Mouse (Mus musculus) MEL (cell line): ENCODE measurements around the gene Bsn. TPM values are rescaled to one million over a fixed set of nuclear protein-coding genes. Genes with fewer than 3 reads are reported as not detected.

Experiments
- DNase-seq: peaks from one replicate; pipeline ENCODE4 v3.0.0; 2011; ENCODE audit warnings: low read depth, low spot score
- H3K27ac ChIP-seq: 2 replicates; pipeline ENCODE4 v1.5.1; 2012; ENCODE audit warnings: low read depth, mild to moderate bottlenecking, control low read depth, low read length, moderate library complexity; ENCODE audit not compliant: control insufficient read depth
- H3K27me3 ChIP-seq, 2 experiments: fragments of 150-350 bp in 1 of 2; sonication (generic) in 1 of 2; 2 replicates each; pipeline ENCODE4 v1.6.1; 2012; ENCODE audit warnings: low read length in 2 of 2, mild to moderate bottlenecking in 2 of 2, improper control_type of control experiment in 1 of 2, moderate library complexity in 1 of 2; ENCODE audit not compliant: insufficient read depth in 2 of 2, control insufficient read depth in 1 of 2
- H3K36me3 ChIP-seq, 2 experiments: 2 replicates each; pipeline ENCODE4 v1.6.1; 2012 to 2014; ENCODE audit warnings: low read length in 2 of 2, improper control_type of control experiment in 1 of 2, inconsistent platforms in 1 of 2, mild to moderate bottlenecking in 1 of 2; ENCODE audit not compliant: insufficient read depth in 2 of 2, control insufficient read depth in 1 of 2
- H3K4me1 ChIP-seq, 2 experiments: fragments of 150-350 bp in 1 of 2; sonication (generic) in 1 of 2; 2 replicates each; pipeline ENCODE4 v1.6.1; 2012; ENCODE audit warnings: low read length in 2 of 2, improper control_type of control experiment in 1 of 2, mild to moderate bottlenecking in 1 of 2; ENCODE audit not compliant: insufficient read depth in 2 of 2, control insufficient read depth in 1 of 2
- H3K4me3 ChIP-seq, 2 experiments: fragments of 150-350 bp in 1 of 2; sonication (generic) in 1 of 2; 2 replicates each; pipeline ENCODE4 v1.5.1; 2012; ENCODE audit warnings: low read depth in 2 of 2, low read length in 2 of 2, mild to moderate bottlenecking in 2 of 2, moderate library complexity in 2 of 2, control low read depth in 1 of 2, improper control_type of control experiment in 1 of 2; ENCODE audit not compliant: control insufficient read depth in 1 of 2, insufficient read depth in 1 of 2
- H3K79me2 ChIP-seq: 2 replicates; pipeline ENCODE4 v1.6.1; 2012; ENCODE audit warnings: mild to moderate bottlenecking, low read length, moderate library complexity; ENCODE audit not compliant: control insufficient read depth, poor library complexity, insufficient read depth
- H3K9ac ChIP-seq: 2 replicates; pipeline ENCODE4 v1.6.1; 2012; ENCODE audit warnings: low read depth, mild to moderate bottlenecking, control low read depth, low read length, moderate library complexity; ENCODE audit not compliant: control insufficient read depth, poor library complexity, severe bottlenecking
- H3K9me3 ChIP-seq: fragments of 150-350 bp; sonication (generic); replicated peaks from 2 replicates; pipeline ENCODE4 v1.6.1; 2012; ENCODE audit warnings: mild to moderate bottlenecking, low read length, improper control_type of control experiment, moderate library complexity; ENCODE audit not compliant: insufficient read depth
- BHLHE40 ChIP-seq: IDR thresholded peaks from 2 replicates; pipeline ENCODE4 v1.6.1; 2012; ENCODE audit warnings: low read depth, mild to moderate bottlenecking, inconsistent platforms, low read length, improper control_type of control experiment, borderline replicate concordance
- CHD2 ChIP-seq: IDR thresholded peaks from 2 replicates; pipeline ENCODE4 v1.6.1; 2011; ENCODE audit warnings: low read length, improper control_type of control experiment
- E2F4 ChIP-seq: IDR thresholded peaks from 2 replicates; pipeline ENCODE4 v1.6.1; 2011; ENCODE audit warnings: low read depth, low read length, improper control_type of control experiment, borderline replicate concordance
- ELF1 ChIP-seq: IDR thresholded peaks from 2 replicates; pipeline ENCODE4 v1.6.1; 2014; ENCODE audit warnings: low read depth, mild to moderate bottlenecking, inconsistent platforms, low read length, improper control_type of control experiment, moderate library complexity
- EP300 ChIP-seq, 2 experiments: IDR thresholded peaks; 2 replicates each; pipeline ENCODE4 v1.6.1; 2011; ENCODE audit warnings: improper control_type of control experiment in 2 of 2, low read length in 2 of 2, low read depth in 1 of 2, mild to moderate bottlenecking in 1 of 2
- MAFK ChIP-seq: IDR thresholded peaks from 2 replicates; pipeline ENCODE4 v1.6.1; 2011; ENCODE audit warnings: low read depth, mild to moderate bottlenecking, low read length, improper control_type of control experiment, borderline replicate concordance
- MXI1 ChIP-seq: IDR thresholded peaks from 2 replicates; pipeline ENCODE4 v1.6.1; 2011; ENCODE audit warnings: mild to moderate bottlenecking, low read depth, low read length, improper control_type of control experiment
- RAD21 ChIP-seq: IDR thresholded peaks from 2 replicates; pipeline ENCODE4 v1.6.1; 2011; ENCODE audit warnings: mild to moderate bottlenecking, low read depth, low read length, improper control_type of control experiment
- TAL1 ChIP-seq: IDR thresholded peaks from 2 replicates; pipeline ENCODE4 v1.6.1; 2012; ENCODE audit warnings: mild to moderate bottlenecking, inconsistent platforms, low read length, moderate library complexity, mixed read lengths
- TCF12 ChIP-seq: IDR thresholded peaks from 2 replicates; pipeline ENCODE4 v1.6.1; 2014; ENCODE audit warnings: low read depth, mild to moderate bottlenecking, inconsistent platforms, low read length, improper control_type of control experiment, moderate library complexity
- UBTF ChIP-seq: IDR thresholded peaks from 2 replicates; pipeline ENCODE4 v1.6.1; 2012; ENCODE audit warnings: low read depth, mild to moderate bottlenecking, inconsistent platforms, low read length, improper control_type of control experiment, moderate library complexity, borderline replicate concordance; ENCODE audit not compliant: insufficient read depth
- USF2 ChIP-seq, 2 experiments: IDR thresholded peaks; 2 replicates each; pipeline ENCODE4 v1.6.1; 2011 to 2012; ENCODE audit warnings: improper control_type of control experiment in 2 of 2, low read length in 2 of 2, borderline replicate concordance in 1 of 2, inconsistent platforms in 1 of 2, low read depth in 1 of 2, mild to moderate bottlenecking in 1 of 2; ENCODE audit not compliant: insufficient read depth in 1 of 2
- ZC3H11A ChIP-seq: IDR thresholded peaks from 2 replicates; pipeline ENCODE4 v1.6.1; 2012; ENCODE audit warnings: low read depth, mild to moderate bottlenecking, inconsistent platforms, low read length, improper control_type of control experiment
- ZKSCAN1 ChIP-seq: IDR thresholded peaks from 2 replicates; pipeline ENCODE4 v1.6.1; 2012; ENCODE audit warnings: low read depth, mild to moderate bottlenecking, inconsistent platforms, low read length, improper control_type of control experiment, moderate library complexity
- polyA plus RNA-seq, 2 experiments: library from polyadenylated mRNA; stranded (reverse) in 1 of 2; unstranded in 1 of 2; fragments of >175 nt in 1 of 2; fragments of >200 nt in 1 of 2; gene quantifications; 2 replicates each; pipeline versions ENCODE4 v1.2.1 to v1.2.4; 2012; ENCODE audit warnings: low replicate concordance in 2 of 2, low read depth in 1 of 2; ENCODE audit not compliant: insufficient read length in 2 of 2, insufficient read depth in 1 of 2, missing spikeins in 1 of 2
- total RNA-seq: library from RNA; depleted of rRNA; stranded (reverse); fragments of 300-350 nt; gene quantifications from 2 replicates; pipeline ENCODE4 v1.2.3, GENCODE M21; 2012

The Bsn gene
- total and polyA plus RNA-seq, 3 experiments, result 3.5 to 5.6 TPM; not detected in 1

DNA sequence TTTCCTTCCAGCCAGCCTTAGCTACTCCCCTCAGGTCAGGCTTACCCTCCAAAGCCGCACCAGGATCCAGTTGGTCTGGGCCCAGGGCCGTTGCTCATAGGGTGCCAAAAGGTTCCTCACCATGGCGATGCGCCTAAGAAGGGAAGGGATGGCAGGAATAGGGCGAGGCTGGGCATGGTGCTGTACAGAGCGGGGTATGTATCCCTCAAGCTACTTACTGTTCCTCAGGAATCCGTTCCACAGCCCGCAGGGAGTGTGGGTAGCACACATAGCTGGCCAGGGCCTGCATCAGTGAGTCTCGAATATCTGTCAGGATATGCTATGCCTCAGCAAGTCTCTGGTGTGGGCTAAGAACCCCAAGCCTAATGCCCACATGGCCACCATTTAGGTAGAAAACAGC lies 131.9 kb downstream of the Bsn start:
- H3K36me3 ChIP-seq, result no peaks in the 10 kb centered on the region; a peak in 1 of 4 replicates
- DNase-seq, result no peak
- no peak overlapping the region for H3K4me3 ChIP-seq

DNA sequence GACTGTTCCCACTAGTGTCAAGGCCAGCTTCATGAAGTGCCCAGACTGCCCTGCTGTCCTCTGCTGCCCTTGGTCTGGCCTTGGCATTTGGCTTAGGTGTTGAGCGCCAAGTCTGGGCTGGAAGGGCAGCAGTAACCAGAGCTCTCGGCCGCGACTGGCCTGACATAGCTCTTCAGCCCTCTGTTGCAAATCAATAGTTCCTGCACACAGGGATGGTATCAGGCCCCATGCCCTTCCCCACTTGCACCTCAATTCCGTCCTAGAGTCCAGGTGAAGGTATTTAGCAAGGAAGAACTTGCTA lies 133.0 kb downstream of the Bsn start:
- no peak for DNase-seq
- no peaks in the 10 kb centered on the region for H3K27me3 ChIP-seq
- no peak overlapping the region for H3K27ac ChIP-seq
- H3K9ac ChIP-seq, result no peak overlapping the region
- H3K79me2 ChIP-seq, result no peaks in the 10 kb centered on the region
- no peaks in the 10 kb centered on the region; a peak in 1 of 4 replicates for H3K36me3 ChIP-seq
- TF ChIP-seq USF2 (IDR thresholded peaks at IDR 0.05; ENCODE audit: borderline replicate concordance in 1 of 2, insufficient read depth in 1 of 2, low read depth in 1 of 2, low read length in 2 of 2) (no peak), MXI1 (no peak), ELF1 (no peak), ZC3H11A (no peak), E2F4 (no peak), RAD21 (no peak), BHLHE40 (no peak), TCF12 (no peak), CHD2 (no peak), UBTF (no peak), MAFK (no peak), TAL1 (no peak), EP300 (IDR thresholded peaks at IDR 0.05; ENCODE audit: low read depth in 1 of 2, low read length in 2 of 2) (no peak)
- H3K4me1 ChIP-seq, result peaks cover 0 to 3% of the 10 kb centered on the region in 2 experiments; a peak in 1 of 4 replicates
- no peak overlapping the region for H3K4me3 ChIP-seq
- H3K9me3 ChIP-seq, result no peaks in the 10 kb centered on the region

More for the DNA sequence above, 131.9 kb downstream of the Bsn start:
- Histone ChIP-seq H3K4me1 (peaks cover 0 to under 1% of the 10 kb centered on the region in 2 experiments; a peak in 1 of 4 replicates), H3K9ac (no peak overlapping the region), H3K79me2 (no peaks in the 10 kb centered on the region), H3K9me3 (no peaks in the 10 kb centered on the region), H3K27me3 (no peaks in the 10 kb centered on the region), H3K27ac (no peak overlapping the region)
- TF ChIP-seq ZKSCAN1 (no peak), BHLHE40 (no peak)
